Mouse (Mus musculus) ES-Bruce4 (cell line): ENCODE measurements around the gene Usp49. TPM values are rescaled to one million over a fixed set of nuclear protein-coding genes. Genes with fewer than 3 reads are reported as not detected.

Source experiments
- H3K27ac ChIP-seq: 2 replicates; pipeline ENCODE4 v1.5.1; 2012; ENCODE audit warnings: low read length, inconsistent platforms; ENCODE audit not compliant: insufficient read depth
- H3K27me3 ChIP-seq: 2 replicates; pipeline ENCODE4 v1.6.1; 2012; ENCODE audit warnings: mild to moderate bottlenecking, low read length, inconsistent platforms; ENCODE audit not compliant: control insufficient read depth, poor library complexity, insufficient read depth, severe bottlenecking
- H3K36me3 ChIP-seq: 2 replicates; pipeline ENCODE4 v1.6.1; 2012; ENCODE audit warnings: inconsistent platforms, mild to moderate bottlenecking, low read length, moderate library complexity; ENCODE audit not compliant: control insufficient read depth, poor library complexity, insufficient read depth, severe bottlenecking
- H3K4me1 ChIP-seq: one replicate; pipeline ENCODE4 v1.8.1; 2011; ENCODE audit warnings: low read length; ENCODE audit not compliant: control insufficient read depth, insufficient read depth
- H3K4me3 ChIP-seq: 2 replicates; pipeline ENCODE4 v1.5.1; 2011; ENCODE audit warnings: low read depth, mild to moderate bottlenecking, low read length
- H3K9ac ChIP-seq: 2 replicates; pipeline ENCODE4 v1.6.1; 2012; ENCODE audit warnings: low read depth, mild to moderate bottlenecking, inconsistent platforms; ENCODE audit not compliant: poor library complexity, severe bottlenecking
- H3K9me3 ChIP-seq: replicated peaks from 2 replicates; pipeline ENCODE4 v1.6.1; 2012; ENCODE audit warnings: mild to moderate bottlenecking, low read length, inconsistent platforms; ENCODE audit not compliant: control insufficient read depth, poor library complexity, insufficient read depth, severe bottlenecking
- CTCF ChIP-seq: IDR thresholded peaks from one replicate; pipeline ENCODE4 v1.8.1; 2011; ENCODE audit warnings: low read depth, low read length
- EP300 ChIP-seq: IDR thresholded peaks from 2 replicates; pipeline ENCODE4 v1.6.1; 2011; ENCODE audit warnings: low read depth, low read length; ENCODE audit not compliant: insufficient read depth
- POLR2A ChIP-seq: IDR thresholded peaks from one replicate; pipeline ENCODE4 v1.8.1; 2011; ENCODE audit warnings: low read length; ENCODE audit not compliant: insufficient read depth
- polyA plus RNA-seq: library from polyadenylated mRNA; stranded (reverse); fragments of >200 nt; gene quantifications from 2 replicates; pipeline ENCODE4 v1.2.4, GENCODE M21; 2011; ENCODE audit warnings: low read depth; ENCODE audit not compliant: missing spikeins, insufficient read depth, insufficient read length

Gene Usp49
- polyA plus RNA-seq, 1 experiment = 16.8 TPM

- H3K9ac ChIP-seq = no peak within 1 kb of the TSS
- H3K4me1 ChIP-seq = peaks cover 13% of the 10 kb centered on the region
- H3K36me3 ChIP-seq = no peaks in the 10 kb centered on the region
- no peaks in the 10 kb centered on the region for H3K27me3 ChIP-seq
- no peak within 1 kb of the TSS for H3K4me3 ChIP-seq
- no peaks in the 10 kb centered on the region for H3K9me3 ChIP-seq
- H3K27ac ChIP-seq = no peak within 1 kb of the TSS
- TF ChIP-seq EP300 (no peak), CTCF (no peak), POLR2A (no peak)
These were observed 96.1 kb downstream of the Usp49 start, which contains the start of gene Pgc for GRCm38 (mm10) chr17:47726566-47726965. Gene Pgc, plus strand, starts transcription at chr17:47726842.

- H3K27ac ChIP-seq = no peak overlapping the region
- peak overlapping the region; percentile 25; the same call in 1 of the 2 replicates for H3K4me3 ChIP-seq
- H3K27me3 ChIP-seq = no peaks in the 10 kb centered on the region
- H3K36me3 ChIP-seq = no peaks in the 10 kb centered on the region
- no peaks in the 10 kb centered on the region for H3K9me3 ChIP-seq
- H3K4me1 ChIP-seq = peaks cover 13% of the 10 kb centered on the region
- TF ChIP-seq POLR2A = no peak
- peak; percentile 68 for TF ChIP-seq CTCF
- no peak for TF ChIP-seq EP300
- no peak overlapping the region for H3K9ac ChIP-seq
These were observed 100.4 kb downstream of the Usp49 start for GRCm38 (mm10) chr17:47730633-47731575.

GRCm38 (mm10) chr17:47735553-47736100, 105.1 kb downstream of the Usp49 start:
- Histone ChIP-seq H3K4me3 (no peak overlapping the region), H3K27me3 (no peaks in the 10 kb centered on the region), H3K4me1 (peaks cover 7% of the 10 kb centered on the region), H3K27ac (peak overlapping the region; percentile 69), H3K36me3 (no peaks in the 10 kb centered on the region), H3K9ac (no peak overlapping the region; the same call in 1 of the 2 replicates), H3K9me3 (no peaks in the 10 kb centered on the region)
- TF ChIP-seq POLR2A (no peak), EP300 (no peak), CTCF (no peak)

Other genes with a start within 250 kb of the Usp49 start
- 0.91 and 1.1 TPM in 2 replicates for gene Guca1b, start 245.3 kb upstream of the Usp49 start, polyA plus RNA-seq
- gene Guca1a, start 230.1 kb upstream of the Usp49 start, polyA plus RNA-seq = 4.1 and 4.7 TPM in 2 replicates
- gene AI661453, start 194.1 kb upstream of the Usp49 start, polyA plus RNA-seq = 37.6 and 39.2 TPM in 2 replicates
- gene 1700001C19Rik, start 193.3 kb upstream of the Usp49 start, polyA plus RNA-seq = 0.75 and 1.3 TPM in 2 replicates
- gene Taf8, start 128.4 kb upstream of the Usp49 start, polyA plus RNA-seq = 45.5 and 46.6 TPM in 2 replicates
- 181 and 185 TPM in 2 replicates for gene Ccnd3, start 125.6 kb upstream of the Usp49 start, polyA plus RNA-seq
- gene Bysl, start 19.2 kb upstream of the Usp49 start, polyA plus RNA-seq = 24.9 and 25.7 TPM in 2 replicates
- gene Med20, start 19.1 kb upstream of the Usp49 start, polyA plus RNA-seq = 26.4 and 36.9 TPM in 2 replicates
- gene Gm20517, start 19.1 kb upstream of the Usp49 start, polyA plus RNA-seq = 4.5 and 11.9 TPM in 2 replicates
- gene Tomm6, start 57.7 kb downstream of the Usp49 start, polyA plus RNA-seq = 221 and 231 TPM in 2 replicates
- 14.0 and 14.5 TPM in 2 replicates for gene Frs3, start 58.3 kb downstream of the Usp49 start, polyA plus RNA-seq
- 0.24 and 1.0 TPM in 2 replicates for gene Gm21981, start 63.8 kb downstream of the Usp49 start, polyA plus RNA-seq
- 2.0 and 2.2 TPM in 2 replicates for gene Prickle4, start 64.0 kb downstream of the Usp49 start, polyA plus RNA-seq
- 4.9 and 5.0 TPM in 2 replicates for gene Pgc, start 96.2 kb downstream of the Usp49 start, polyA plus RNA-seq
- gene Tfeb, start 106.3 kb downstream of the Usp49 start, polyA plus RNA-seq = 13.5 and 13.7 TPM in 2 replicates
- 22.3 and 27.9 TPM in 2 replicates for gene Mdfi, start 204.0 kb downstream of the Usp49 start, polyA plus RNA-seq